Mouse (Mus musculus) hindbrain, embryonic 14.5 days (tissue): ENCODE results near the gene Tmem151b. TPM values are rescaled to one million over a fixed set of nuclear protein-coding genes. Genes with fewer than 3 reads are reported as not detected.

Experiments
- ATAC-seq: fragments of 200-750 bp; cut with Nextera tagmentation; 2 replicates; pipeline ENCODE4 v1.8.0; 2017; ENCODE audit warnings: moderate number of reproducible peaks, mild to moderate bottlenecking, moderate TSS enrichment, moderate library complexity; ENCODE audit not compliant: low FRiP score
- DNase-seq: peaks from one replicate; pipeline ENCODE4 v3.0.0-alpha.2; 2015; ENCODE audit warnings: low spot score
- H3K27ac ChIP-seq: fragments of 300-500 bp; sonication (generic); 2 replicates; pipeline ENCODE4 v1.5.1; 2014; ENCODE audit warnings: mild to moderate bottlenecking, moderate library complexity
- H3K27me3 ChIP-seq: fragments of 300-500 bp; sonication (generic); 2 replicates; pipeline ENCODE4 v1.6.1; 2014; ENCODE audit warnings: mild to moderate bottlenecking, low read length, mixed read lengths; ENCODE audit not compliant: control insufficient read depth, insufficient read depth
- H3K36me3 ChIP-seq: fragments of 300-500 bp; sonication (generic); replicated peaks from 2 replicates; pipeline ENCODE4 v1.6.1; 2014; ENCODE audit not compliant: control insufficient read depth, insufficient read depth
- H3K4me1 ChIP-seq: fragments of 300-500 bp; sonication (generic); replicated peaks from 2 replicates; pipeline ENCODE4 v1.6.1; 2014; ENCODE audit warnings: antibody characterized with exemption, low read length, mixed read lengths; ENCODE audit not compliant: control insufficient read depth, insufficient read depth
- H3K4me2 ChIP-seq: fragments of 300-500 bp; sonication (generic); replicated peaks from 2 replicates; pipeline ENCODE4 v1.6.1; 2014; ENCODE audit warnings: mild to moderate bottlenecking, moderate library complexity
- H3K4me3 ChIP-seq: fragments of 300-500 bp; sonication (generic); replicated peaks from 2 replicates; pipeline ENCODE4 v1.5.1; 2014; ENCODE audit warnings: mild to moderate bottlenecking, low read length
- H3K9ac ChIP-seq: fragments of 300-500 bp; sonication (generic); 2 replicates; pipeline ENCODE4 v1.6.1; 2014
- H3K9me3 ChIP-seq: fragments of 300-500 bp; sonication (generic); 2 replicates; pipeline ENCODE4 v1.6.1; 2016; ENCODE audit warnings: low read length; ENCODE audit not compliant: control insufficient read depth
- WGBS: fragments of 180-500 bp; shearing (Covaris S2); extraction: QIAGEN DNeasy Blood & Tissue Kit; methylation state at CpG from one replicate; pipeline ENCODE4 v1.1.7; 2014; 5-methylcytosine and 5-hydroxymethylcytosine counted together
- polyA plus RNA-seq: library from polyadenylated mRNA; unstranded; fragments of >200 nt; fragmentation: Nextera tagmentation; extraction: Ambion mirVana; gene quantifications from 2 replicates; pipeline ENCODE4 v1.2.1, GENCODE M21; 2014

Tmem151b gene
- 15.7 and 16.8 TPM in 2 replicates for polyA plus RNA-seq

DNA sequence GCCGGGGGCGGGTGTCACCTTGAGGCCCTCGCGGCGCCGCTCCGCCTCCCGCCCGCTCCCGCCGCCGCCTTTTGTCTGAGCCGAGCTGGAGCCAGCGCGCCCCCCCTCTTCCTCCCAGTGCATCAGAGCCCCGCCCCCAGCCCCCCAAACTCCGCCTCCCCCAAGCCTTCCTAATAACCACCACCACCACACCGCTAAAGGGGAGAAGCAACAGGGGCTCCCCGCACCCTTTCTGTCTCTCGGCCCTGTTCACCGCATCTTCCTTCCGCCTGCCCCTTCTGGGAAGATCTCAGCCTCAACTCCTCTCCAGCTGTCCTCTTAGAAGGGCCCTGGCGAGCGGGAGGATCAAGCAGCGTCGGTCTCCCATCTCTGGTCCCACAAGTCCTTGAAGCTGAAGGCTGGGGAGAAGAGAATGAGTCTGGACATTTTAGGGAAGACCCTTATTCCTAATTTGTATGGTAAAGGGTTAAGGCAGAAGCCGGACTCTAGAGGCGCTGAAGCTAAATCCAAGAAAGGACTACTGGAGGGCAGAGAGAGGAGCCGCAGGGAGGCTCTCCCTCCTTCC, at the start of gene Tmem151b:
Gene Tmem151b (minus strand): TSS at position 61 of the 565 bp plus-strand sequence.
- ATAC-seq = peak; percentile 57
- Histone ChIP-seq H3K27ac (peak within 1 kb of the TSS; percentile 95), H3K9ac (peak within 1 kb of the TSS; percentile 99), H3K27me3 (peaks cover 25% of the 10 kb centered on the region), H3K36me3 (peaks cover 24% of the 10 kb centered on the region), H3K4me3 (peak within 1 kb of the TSS; percentile 90), H3K4me2 (peak within 1 kb of the TSS; percentile 59), H3K4me1 (peaks cover 29% of the 10 kb centered on the region), H3K9me3 (no peaks in the 10 kb centered on the region)
- peak; percentile 70 for DNase-seq
- under 1% methylated on average over 12 of the region's 29 CpGs for WGBS

- 48% methylated on average over 3 of the region's 3 CpGs for WGBS
- H3K4me2 ChIP-seq = peak overlapping the region; percentile 55
- H3K27ac ChIP-seq = no peak overlapping the region
- no peak for DNase-seq
- peaks cover 43% of the 10 kb centered on the region for H3K27me3 ChIP-seq
- no peak for ATAC-seq
- no peaks in the 10 kb centered on the region for H3K9me3 ChIP-seq
- H3K36me3 ChIP-seq = no peaks in the 10 kb centered on the region
- peak overlapping the region; percentile 31; the same call in 1 of the 2 replicates for H3K9ac ChIP-seq
- peaks cover 18% of the 10 kb centered on the region for H3K4me1 ChIP-seq
- H3K4me3 ChIP-seq = no peak overlapping the region; the same call in 1 of the 2 replicates
Observed at GRCm38 (mm10) chr17:45598891-45599290, 49.4 kb upstream of the Tmem151b start.

DNA sequence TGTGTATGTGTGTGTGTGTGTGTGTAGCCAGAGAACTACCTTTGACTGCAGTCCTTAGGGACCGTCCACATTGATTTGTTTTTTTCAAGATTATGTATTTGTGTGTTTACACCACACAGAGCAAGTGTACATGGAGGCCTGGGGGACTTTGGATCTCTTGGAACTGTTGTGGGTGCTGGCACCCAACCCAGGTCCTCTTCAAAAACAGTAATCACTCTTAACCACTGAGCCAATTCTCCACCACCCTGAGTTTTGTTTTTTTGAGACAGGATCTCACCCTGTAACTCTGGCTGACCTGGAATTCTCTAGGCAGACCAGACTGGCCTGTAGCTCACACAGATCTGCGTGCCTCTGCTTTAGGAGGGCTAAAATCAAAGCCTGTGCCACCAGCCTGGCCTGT, 48.9 kb upstream of the Tmem151b start:
- Histone ChIP-seq H3K4me3 (no peak overlapping the region), H3K27me3 (peaks cover 48% of the 10 kb centered on the region), H3K36me3 (no peaks in the 10 kb centered on the region), H3K9ac (no peak overlapping the region), H3K9me3 (no peaks in the 10 kb centered on the region), H3K4me1 (peaks cover 18% of the 10 kb centered on the region), H3K4me2 (no peak overlapping the region), H3K27ac (no peak overlapping the region)
- DNase-seq (no peak), ATAC-seq (no peak)
- WGBS = 90% methylated on average over 2 of the region's 2 CpGs

DNA sequence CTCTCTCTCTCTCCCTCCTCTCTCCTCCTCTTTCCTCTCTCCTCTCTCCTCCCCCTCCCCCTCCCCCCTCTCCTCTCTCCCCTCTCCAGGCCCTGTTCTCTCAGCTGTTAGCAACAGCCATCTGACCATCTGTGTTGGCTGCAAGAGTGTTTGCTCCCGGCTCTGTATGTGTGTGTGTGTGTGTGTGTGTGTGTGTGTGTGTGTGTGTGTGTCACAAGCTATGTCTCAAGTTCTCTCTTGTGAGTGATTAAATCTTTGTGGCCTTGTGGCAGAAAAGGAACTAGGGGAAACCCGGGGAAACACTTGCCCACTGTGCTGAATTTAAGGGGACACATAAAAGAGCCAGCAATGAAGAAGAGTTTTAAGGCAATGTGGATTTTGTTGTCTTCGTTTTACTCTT, 48.3 kb upstream of the Tmem151b start:
- DNase-seq = no peak
- Histone ChIP-seq H3K4me2 (no peak overlapping the region), H3K4me3 (no peak overlapping the region), H3K27ac (no peak overlapping the region), H3K27me3 (peaks cover 49% of the 10 kb centered on the region), H3K36me3 (no peaks in the 10 kb centered on the region), H3K9me3 (no peaks in the 10 kb centered on the region), H3K9ac (no peak overlapping the region), H3K4me1 (peaks cover 19% of the 10 kb centered on the region)
- ATAC-seq = no peak
- 43% methylated on average over 3 of the region's 3 CpGs for WGBS

GRCm38 (mm10) chr17:45596631-45597396, 47.3 kb upstream of the Tmem151b start:
- ATAC-seq (peak; percentile 56; the same call in 1 of the 2 replicates), DNase-seq (no peak)
- 23% methylated on average over 10 of the region's 11 CpGs for WGBS
- Histone ChIP-seq H3K9ac (no peak overlapping the region), H3K9me3 (no peaks in the 10 kb centered on the region), H3K4me2 (no peak overlapping the region), H3K27ac (peak overlapping the region; percentile 32), H3K4me3 (no peak overlapping the region), H3K4me1 (peaks cover 27% of the 10 kb centered on the region), H3K27me3 (peaks cover 43% of the 10 kb centered on the region), H3K36me3 (no peaks in the 10 kb centered on the region)

DNA sequence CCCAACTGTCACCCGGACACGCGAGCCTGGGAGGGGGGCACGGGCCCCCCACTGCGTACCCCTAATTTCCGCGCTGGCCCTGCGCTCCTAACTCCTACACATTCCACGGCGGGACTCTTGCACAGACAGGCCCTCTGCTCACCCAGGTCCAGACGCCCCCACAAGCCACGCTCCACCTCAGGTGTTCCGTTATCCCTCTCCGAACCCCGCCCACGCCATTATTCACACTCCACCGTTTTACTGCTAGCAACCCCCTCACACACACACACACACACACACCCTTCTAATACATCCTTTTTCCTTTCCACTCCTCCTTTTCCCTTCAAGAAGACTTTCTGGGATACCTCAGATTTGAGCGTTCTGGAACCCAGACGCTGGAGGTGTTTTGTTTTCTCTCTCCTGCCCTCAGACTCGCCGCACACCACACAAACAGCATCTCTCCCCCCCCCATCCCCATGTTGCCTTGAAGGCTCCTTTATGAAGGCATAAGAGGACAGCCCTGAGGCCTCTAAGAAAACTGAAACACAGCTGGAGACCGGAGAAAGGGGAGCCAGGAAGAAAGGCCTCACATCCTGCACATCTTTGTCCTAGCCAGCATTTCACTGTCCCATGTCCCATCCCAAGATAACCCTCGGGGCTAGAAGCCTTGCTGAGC, 46.4 kb upstream of the Tmem151b start:
- Histone ChIP-seq H3K27me3 (peaks cover 33% of the 10 kb centered on the region), H3K36me3 (no peaks in the 10 kb centered on the region), H3K4me3 (peak overlapping the region; percentile 42), H3K9ac (peak overlapping the region; percentile 61), H3K4me1 (peaks cover 27% of the 10 kb centered on the region), H3K27ac (no peak overlapping the region), H3K4me2 (peak overlapping the region; percentile 91), H3K9me3 (no peaks in the 10 kb centered on the region)
- peak; percentile 29; the same call in 1 of the 2 replicates for ATAC-seq
- WGBS = 3% methylated on average over 23 of the region's 23 CpGs
- no peak for DNase-seq

DNA sequence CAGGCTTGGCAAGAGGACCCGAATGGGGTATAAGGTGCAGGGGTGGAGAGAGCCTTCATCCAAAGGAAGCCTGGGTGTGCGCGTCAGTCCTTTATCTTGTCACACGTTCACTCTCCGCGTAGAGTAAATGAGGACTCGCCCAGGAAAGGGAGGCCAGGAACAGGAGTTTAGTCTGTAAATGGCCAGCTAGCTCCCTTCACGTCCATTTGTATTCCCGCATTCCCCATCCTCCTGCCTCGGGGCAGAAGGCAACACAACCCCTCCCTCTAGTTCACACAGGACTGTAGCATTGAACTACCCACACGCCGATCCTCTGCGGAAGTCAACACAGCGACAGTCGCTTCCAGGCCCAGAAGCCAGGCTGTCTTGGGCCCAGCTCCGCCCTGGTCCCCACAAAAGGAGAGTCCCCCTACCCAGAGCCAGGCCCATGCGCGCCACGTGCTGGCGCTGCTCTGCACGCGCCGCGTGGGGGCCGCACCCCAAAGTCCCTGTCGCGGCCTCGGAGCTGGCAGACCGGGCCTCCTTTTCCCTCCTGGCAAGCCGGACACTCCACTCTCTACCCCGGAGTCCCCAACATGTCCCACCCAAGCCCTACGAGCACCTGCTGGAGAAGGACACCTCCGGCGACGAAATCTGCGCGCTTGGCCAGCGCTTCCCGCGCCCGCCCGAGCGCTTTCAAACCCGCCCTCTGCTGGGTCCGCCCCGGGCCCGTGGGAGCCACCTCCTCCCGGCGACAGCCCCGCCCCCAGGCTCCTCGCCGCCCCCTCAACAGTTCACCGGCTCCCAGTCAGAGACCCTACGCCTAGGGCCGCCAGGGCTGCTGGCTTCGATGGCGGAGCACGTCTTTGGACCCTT, 45.6 kb upstream of the Tmem151b start:
- H3K27ac ChIP-seq = no peak overlapping the region
- H3K4me2 ChIP-seq = peak overlapping the region; percentile 91
- H3K4me1 ChIP-seq = peaks cover 27% of the 10 kb centered on the region

GRCm38 (mm10) chr17:45594195-45594594, 44.7 kb upstream of the Tmem151b start:
- peaks cover 21% of the 10 kb centered on the region for H3K4me1 ChIP-seq
- peak overlapping the region; percentile 91 for H3K4me2 ChIP-seq
- H3K9me3 ChIP-seq = no peaks in the 10 kb centered on the region
- 49% methylated on average over 8 of the region's 8 CpGs for WGBS
- H3K27ac ChIP-seq = no peak overlapping the region
- no peak for ATAC-seq
- no peaks in the 10 kb centered on the region for H3K36me3 ChIP-seq
- peak overlapping the region; percentile 42; the same call in 1 of the 2 replicates for H3K4me3 ChIP-seq
- H3K27me3 ChIP-seq = peaks cover 17% of the 10 kb centered on the region
- H3K9ac ChIP-seq = peak overlapping the region; percentile 61; the same call in 1 of the 2 replicates
- no peak for DNase-seq

More for the DNA sequence above, 45.6 kb upstream of the Tmem151b start:
- no peaks in the 10 kb centered on the region for H3K36me3 ChIP-seq
- peak; percentile 36; the same call in 1 of the 2 replicates for ATAC-seq
- H3K9me3 ChIP-seq = no peaks in the 10 kb centered on the region
- peak overlapping the region; percentile 61 for H3K9ac ChIP-seq
- peaks cover 26% of the 10 kb centered on the region for H3K27me3 ChIP-seq
- peak overlapping the region; percentile 42 for H3K4me3 ChIP-seq
- 1% methylated on average over 55 of the region's 58 CpGs for WGBS
- no peak for DNase-seq
